Mouse (Mus musculus): Measurements from ENCODE around the gene Col24a1. TPM values are rescaled to one million over a fixed set of nuclear protein-coding genes. Genes with fewer than 3 reads are reported as not detected.

Col24a1 gene
- not detected in 4 replicates for total RNA-seq (2023)

DNA sequence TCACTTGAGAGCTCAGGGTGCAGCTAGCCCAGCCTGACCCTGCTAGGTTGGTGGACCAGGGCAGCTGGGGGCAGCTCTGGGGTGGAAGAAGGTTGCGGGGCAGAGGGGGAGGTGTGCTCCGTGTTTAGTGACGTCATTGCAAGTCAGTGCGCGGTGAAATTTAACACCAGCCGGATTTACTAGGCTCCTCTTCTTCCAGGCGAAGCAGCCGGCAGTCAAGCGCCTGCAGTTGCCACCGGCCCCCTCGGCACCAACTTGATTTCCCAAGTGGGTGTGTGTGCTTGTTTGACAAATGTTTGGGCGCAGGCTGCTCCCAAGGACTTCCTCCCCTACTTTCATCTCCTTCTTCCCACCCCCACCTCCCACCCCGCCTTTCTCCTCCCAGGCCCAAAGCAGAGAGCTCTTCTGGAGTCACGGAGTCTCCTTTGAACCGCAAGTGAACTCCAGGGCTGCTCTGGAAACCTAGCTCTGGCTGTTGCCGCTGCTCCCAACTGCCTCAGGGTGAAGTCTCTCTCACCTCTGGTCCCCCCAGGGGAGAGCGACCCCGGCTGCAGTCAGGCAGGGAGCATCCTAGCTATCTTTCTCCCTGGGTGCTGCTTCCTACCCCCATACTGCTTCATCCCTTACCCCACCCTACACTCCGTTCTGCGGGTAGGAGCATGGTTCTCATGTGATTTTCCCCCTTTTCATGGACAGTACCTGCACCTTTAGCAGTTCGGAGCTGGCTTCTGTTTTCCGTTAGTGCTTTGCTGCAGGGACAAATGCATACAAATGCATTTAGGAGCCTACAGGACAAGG is at the start of gene Col24a1:
TSS of gene Col24a1 (plus strand) at position 136 of the 798 bp plus-strand sequence.

DNA sequence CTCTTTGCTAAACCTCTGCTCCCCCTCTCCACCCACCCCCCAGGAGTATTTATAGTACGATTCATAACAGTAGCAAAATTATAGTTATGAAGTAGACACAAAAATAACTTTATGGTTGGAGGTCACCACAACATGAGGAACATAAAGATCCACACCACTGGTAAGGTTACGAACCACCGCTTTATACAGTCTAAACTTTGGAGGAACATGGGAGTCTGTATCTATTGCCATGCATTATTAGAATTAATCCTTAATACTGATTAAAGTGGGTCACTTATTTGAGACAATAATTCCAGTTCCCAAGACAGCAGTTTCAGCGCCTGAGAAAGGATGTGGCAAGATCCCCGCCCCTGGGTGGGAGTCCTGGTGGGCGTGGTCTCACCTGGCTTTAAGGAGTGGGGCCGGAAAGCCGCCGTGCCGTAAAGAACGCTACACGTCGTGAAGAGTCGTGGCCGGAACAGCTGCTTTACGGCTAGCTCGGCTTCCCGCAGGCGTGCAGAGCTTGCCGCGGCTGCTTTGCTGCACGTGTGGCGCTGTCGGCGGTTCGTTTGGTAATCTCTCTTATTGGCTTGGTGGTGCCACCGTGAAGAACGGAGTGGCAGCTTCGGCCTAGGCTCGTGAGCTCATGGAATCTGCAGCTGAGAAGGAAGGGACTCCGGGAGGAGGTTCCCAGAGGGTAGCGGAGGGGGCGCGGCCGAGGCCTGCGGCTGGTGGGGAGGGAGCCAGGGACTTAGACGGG is 283.6 kb downstream of the Col24a1 start, which contains the start of gene Znhit6:
TSS of gene Znhit6 (plus strand) at position 463 of the 739 bp plus-strand sequence.

Other genes starting within 250 kb of the Col24a1 start
- gene Clca2, start 193.0 kb upstream of the Col24a1 start, total RNA-seq (2023), result not detected in 4 replicates
- 17.7 to 27.9 TPM (median 21.5 TPM) in 4 replicates for gene Odf2l, start 173.9 kb upstream of the Col24a1 start, total RNA-seq (2023)

All from B cell, adult 62 days (primary cell).